Mouse (Mus musculus) forebrain, embryonic 13.5 days (tissue): ENCODE measurements around the gene Col19a1. TPM values are rescaled to one million over a fixed set of nuclear protein-coding genes. Genes with fewer than 3 reads are reported as not detected.
"Not testable (repeated sequence)": the region's sequence is repeated elsewhere in the genome, so short reads cannot be mapped to it uniquely, and the experiment has no call there.

Experiments used
- ATAC-seq: fragments of 200-750 bp; cut with Nextera tagmentation; 2 replicates; pipeline ENCODE4 v1.8.0; 2017
- H3K27ac ChIP-seq: fragments of 300-500 bp; sonication (generic); 2 replicates; pipeline ENCODE4 v1.5.1; 2015; ENCODE audit warnings: inconsistent platforms, mild to moderate bottlenecking, moderate library complexity
- H3K27me3 ChIP-seq: fragments of 300-500 bp; sonication (generic); 2 replicates; pipeline ENCODE4 v1.6.1; 2015; ENCODE audit warnings: mild to moderate bottlenecking, inconsistent platforms
- H3K36me3 ChIP-seq: fragments of 300-500 bp; sonication (generic); 2 replicates; pipeline ENCODE4 v1.6.1; 2015; ENCODE audit warnings: mild to moderate bottlenecking, inconsistent platforms; ENCODE audit not compliant: poor library complexity, severe bottlenecking
- H3K4me1 ChIP-seq: fragments of 300-500 bp; sonication (generic); 2 replicates; pipeline ENCODE4 v1.6.1; 2015; ENCODE audit warnings: inconsistent platforms
- H3K4me2 ChIP-seq: fragments of 300-500 bp; sonication (generic); 2 replicates; pipeline ENCODE4 v1.6.1; 2015; ENCODE audit warnings: inconsistent platforms, mild to moderate bottlenecking, moderate library complexity
- H3K4me3 ChIP-seq: fragments of 300-500 bp; sonication (generic); 2 replicates; pipeline ENCODE4 v1.5.1; 2015; ENCODE audit warnings: mild to moderate bottlenecking, inconsistent platforms
- H3K9ac ChIP-seq: fragments of 300-500 bp; sonication (generic); 2 replicates; pipeline ENCODE4 v1.6.1; 2015; ENCODE audit warnings: mild to moderate bottlenecking, inconsistent platforms
- H3K9me3 ChIP-seq: fragments of 300-500 bp; sonication (generic); replicated peaks from 2 replicates; pipeline ENCODE4 v1.6.1; 2016; ENCODE audit warnings: inconsistent platforms
- WGBS: fragments of 180-500 bp; shearing (Covaris S2); methylation state at CpG from one replicate; pipeline ENCODE4 v1.1.7; 2015; 5-methylcytosine and 5-hydroxymethylcytosine counted together
- polyA plus RNA-seq: library from polyadenylated mRNA; unstranded; fragments of >200 nt; fragmentation: Nextera tagmentation; extraction: Ambion mirVana; gene quantifications from 2 replicates; pipeline ENCODE4 v1.2.1, GENCODE M21; 2015

Col19a1 gene
- polyA plus RNA-seq, result 0.48 and 1.0 TPM in 2 replicates

DNA sequence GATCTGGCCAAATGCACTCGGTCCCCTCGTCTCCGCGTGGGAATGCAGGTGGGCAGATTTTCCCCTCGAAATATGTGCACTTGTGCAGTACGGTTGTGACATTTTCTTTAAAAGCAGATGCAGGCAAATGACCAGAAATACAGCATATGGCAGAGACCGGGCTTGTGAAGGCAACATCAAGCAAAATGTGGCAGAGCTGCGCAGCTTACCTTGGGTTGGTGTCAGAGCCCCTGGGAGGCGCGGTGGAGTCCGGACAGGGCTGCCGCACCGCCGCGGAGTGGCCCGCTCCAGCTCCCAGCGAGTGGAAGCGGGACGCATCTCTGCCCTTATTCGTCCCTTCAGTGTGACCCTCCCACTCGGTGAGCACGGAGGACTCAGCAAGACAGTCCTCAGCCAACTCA is at the start of gene Col19a1:
Col19a1 (minus strand) TSS at position 332 of the 401 bp plus-strand sequence.
- peak; percentile 52 for ATAC-seq
- peak within 1 kb of the TSS; percentile 96 for H3K4me2 ChIP-seq
- no peaks in the 10 kb centered on the region for H3K36me3 ChIP-seq
- no peaks in the 10 kb centered on the region for H3K9me3 ChIP-seq
- H3K9ac ChIP-seq, result peak within 1 kb of the TSS; percentile 63
- H3K27me3 ChIP-seq, result peaks cover 58% of the 10 kb centered on the region
- H3K4me1 ChIP-seq, result peaks cover 11% of the 10 kb centered on the region
- H3K27ac ChIP-seq, result no peak within 1 kb of the TSS
- peak within 1 kb of the TSS; percentile 55 for H3K4me3 ChIP-seq
- WGBS, result 1% methylated on average over 22 of the region's 22 CpGs

DNA sequence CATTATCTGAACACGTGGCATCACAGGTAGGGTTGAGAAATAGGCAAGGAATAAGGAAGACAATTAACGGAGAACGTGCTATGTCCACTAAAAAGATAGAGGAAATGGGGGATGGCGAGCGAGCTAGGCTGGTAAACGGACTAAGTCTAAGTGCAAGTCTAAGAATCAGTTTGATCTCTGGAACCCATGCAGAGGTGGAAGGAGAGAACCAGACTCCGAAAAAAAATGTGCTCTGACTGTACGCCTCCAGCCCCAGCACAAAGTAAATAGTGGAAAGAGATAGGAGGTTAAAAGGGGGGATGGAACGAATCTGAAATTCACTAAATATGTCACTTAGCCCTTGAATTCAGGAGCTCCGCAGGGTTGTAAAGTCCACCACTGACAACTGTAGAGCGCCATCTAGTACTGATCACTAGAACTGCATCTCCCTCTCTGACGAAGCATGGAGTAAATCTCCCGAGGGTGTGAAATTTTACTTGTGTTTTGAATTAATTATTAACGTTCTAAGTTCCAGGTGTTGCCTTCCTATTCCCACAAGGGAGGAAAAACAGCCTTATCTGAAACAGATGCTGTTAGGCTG is 46.4 kb upstream of the Col19a1 start:
- peak; percentile 48; the same call in 1 of the 2 replicates for ATAC-seq
- WGBS, result 41% methylated on average over 14 of the region's 14 CpGs
- no peak overlapping the region for H3K9ac ChIP-seq

DNA sequence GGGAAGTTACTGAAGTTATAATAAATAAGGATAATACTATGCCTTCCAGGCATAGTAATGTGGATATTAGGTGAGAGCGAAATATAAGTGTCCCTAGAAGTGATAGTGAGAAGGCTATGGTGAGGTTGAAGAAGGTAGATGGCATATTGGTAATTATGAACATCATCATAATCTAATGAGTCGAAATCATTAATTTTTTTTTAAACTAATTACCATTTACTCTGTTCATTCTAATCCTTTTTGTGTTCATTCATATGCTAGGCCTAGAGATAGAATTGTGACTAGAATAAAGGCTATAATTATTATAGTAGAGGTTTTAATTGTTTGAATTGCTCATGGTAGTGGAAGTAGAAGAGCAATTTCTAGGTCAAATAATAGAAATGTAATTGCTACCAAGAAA is 25.3 kb upstream of the Col19a1 start:
- not testable (repeated sequence) for H3K9me3 ChIP-seq, H3K27me3 ChIP-seq, H3K36me3 ChIP-seq, H3K4me2 ChIP-seq, H3K27ac ChIP-seq, H3K4me3 ChIP-seq, H3K9ac ChIP-seq, ATAC-seq, H3K4me1 ChIP-seq
- WGBS, result 2% methylated on average over 1 of the region's 2 CpGs

More for the DNA sequence above, 46.4 kb upstream of the Col19a1 start:
- Histone ChIP-seq H3K4me1 (no peaks in the 10 kb centered on the region), H3K27ac (no peak overlapping the region), H3K9me3 (no peaks in the 10 kb centered on the region), H3K36me3 (no peaks in the 10 kb centered on the region), H3K4me3 (no peak overlapping the region), H3K4me2 (no peak overlapping the region), H3K27me3 (no peaks in the 10 kb centered on the region)

DNA sequence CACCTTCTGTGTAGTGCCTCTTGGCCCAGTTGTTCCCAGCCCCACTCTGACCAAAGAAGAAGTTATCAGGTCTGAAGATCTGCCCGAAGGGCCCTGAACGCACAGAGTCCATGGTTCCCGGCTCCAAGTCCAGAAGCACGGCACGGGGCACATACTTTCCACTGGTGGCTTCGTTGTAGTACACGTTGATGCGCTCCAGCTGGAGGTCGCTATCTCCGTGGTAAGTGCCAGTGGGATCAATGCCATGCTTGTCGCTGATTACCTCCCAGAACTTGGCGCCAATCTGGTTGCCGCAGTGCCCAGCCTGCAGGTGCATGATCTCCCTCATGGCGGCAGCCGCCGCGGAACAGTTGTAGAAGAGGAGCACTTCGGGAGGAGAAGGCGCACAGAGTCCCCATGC is 7.8 kb upstream of the Col19a1 start:
- WGBS, result 94% methylated on average over 18 of the region's 19 CpGs
- no peak for ATAC-seq
- no peaks in the 10 kb centered on the region for H3K27me3 ChIP-seq

DNA sequence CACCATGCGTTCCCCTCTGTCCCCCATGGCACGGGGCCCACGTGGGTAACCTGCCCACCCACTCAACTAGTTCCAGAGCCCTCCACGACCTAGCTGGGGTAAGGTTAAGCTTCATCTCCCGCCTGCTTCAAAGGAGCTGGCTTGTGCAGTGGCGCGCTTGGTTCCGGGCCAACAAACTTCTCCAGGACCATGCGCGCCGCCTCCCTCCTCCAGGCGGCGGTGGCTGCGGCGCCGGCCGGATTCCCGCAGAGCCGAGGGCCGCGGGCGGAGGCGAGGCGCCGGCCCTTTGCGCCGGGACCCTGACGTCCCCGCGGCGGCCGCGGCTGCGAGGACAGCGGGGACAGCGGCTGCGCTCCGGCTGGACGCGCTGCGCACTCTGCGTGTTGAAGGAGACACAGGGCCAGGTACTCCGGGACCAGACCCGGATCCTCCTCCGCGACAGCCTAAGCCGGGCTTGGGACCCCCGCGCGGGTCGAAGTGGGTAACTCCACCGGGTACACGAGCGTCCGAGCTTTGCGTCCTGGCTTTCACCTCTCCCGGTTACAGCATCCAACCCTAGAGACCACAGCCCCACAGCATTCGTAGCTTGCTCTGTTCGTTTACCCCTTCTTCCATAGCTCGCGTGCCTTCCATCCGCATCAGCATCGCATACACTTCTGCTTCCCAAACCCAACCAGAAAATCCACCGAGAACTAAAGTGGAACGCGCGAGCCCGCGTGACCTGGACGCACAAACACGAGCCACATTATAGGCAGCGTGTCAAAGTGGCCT is 717 bp downstream of the Col19a1 start:
- Histone ChIP-seq H3K27ac (no peak overlapping the region), H3K36me3 (no peaks in the 10 kb centered on the region), H3K9ac (peak overlapping the region; percentile 63), H3K4me1 (peaks cover 11% of the 10 kb centered on the region), H3K27me3 (peaks cover 58% of the 10 kb centered on the region), H3K4me3 (peak overlapping the region; percentile 55), H3K9me3 (no peaks in the 10 kb centered on the region), H3K4me2 (peak overlapping the region; percentile 96)
- ATAC-seq, result peak; percentile 88
- under 1% methylated on average over 70 of the region's 72 CpGs for WGBS

More for the DNA sequence above, 7.8 kb upstream of the Col19a1 start:
- Histone ChIP-seq H3K4me2 (no peak overlapping the region), H3K27ac (no peak overlapping the region), H3K36me3 (no peaks in the 10 kb centered on the region), H3K9me3 (peaks cover 7% of the 10 kb centered on the region; the same call in 1 of the 2 replicates), H3K4me1 (no peaks in the 10 kb centered on the region), H3K9ac (no peak overlapping the region), H3K4me3 (no peak overlapping the region)

DNA sequence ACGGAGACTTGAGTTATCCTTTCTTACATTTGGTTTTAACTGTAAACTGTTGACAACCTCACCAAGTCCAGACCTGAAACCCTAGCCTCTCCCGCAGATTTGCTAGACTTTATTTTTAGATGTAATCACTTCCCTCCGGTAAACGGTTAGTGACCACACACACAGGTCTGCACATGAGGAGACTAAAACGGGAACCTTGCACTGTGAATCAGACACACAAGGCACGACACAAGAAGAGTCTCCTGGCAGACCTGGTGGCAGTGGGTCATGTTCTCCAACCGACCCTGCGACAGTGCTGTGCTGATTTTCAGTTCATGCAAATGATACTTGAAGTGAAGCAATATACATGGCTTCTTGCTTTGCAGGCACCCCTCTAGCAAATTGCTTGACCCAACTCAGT is 14.7 kb downstream of the Col19a1 start:
- no peaks in the 10 kb centered on the region for H3K9me3 ChIP-seq
- H3K4me2 ChIP-seq, result no peak overlapping the region
- no peak overlapping the region for H3K27ac ChIP-seq
- H3K4me3 ChIP-seq, result no peak overlapping the region
- WGBS, result 92% methylated on average over 8 of the region's 8 CpGs
- no peaks in the 10 kb centered on the region for H3K4me1 ChIP-seq
- H3K27me3 ChIP-seq, result no peaks in the 10 kb centered on the region
- no peak overlapping the region for H3K9ac ChIP-seq
- ATAC-seq, result no peak
- H3K36me3 ChIP-seq, result no peaks in the 10 kb centered on the region

DNA sequence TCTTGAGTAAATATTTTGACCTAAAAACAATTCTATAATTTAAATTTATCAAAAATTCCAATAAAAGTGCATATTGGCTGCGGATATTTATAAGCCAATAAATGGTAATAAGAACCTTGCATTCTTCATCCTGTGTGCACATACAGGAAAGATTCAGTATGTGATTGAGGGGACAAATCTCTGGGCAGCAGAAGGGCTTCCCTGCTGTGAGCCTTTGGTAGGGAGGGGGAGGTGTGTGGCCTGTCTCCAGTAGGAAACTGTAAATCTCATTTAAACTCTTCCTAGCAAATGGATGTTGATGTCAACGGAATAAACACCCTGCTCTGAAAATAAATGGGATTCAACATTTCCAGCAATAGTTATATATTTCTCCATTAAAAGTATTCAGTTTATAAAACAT is 23.2 kb downstream of the Col19a1 start:
- Histone ChIP-seq H3K9me3 (no peaks in the 10 kb centered on the region), H3K4me2 (no peak overlapping the region), H3K4me3 (no peak overlapping the region), H3K27ac (no peak overlapping the region), H3K4me1 (no peaks in the 10 kb centered on the region), H3K36me3 (no peaks in the 10 kb centered on the region), H3K9ac (no peak overlapping the region), H3K27me3 (no peaks in the 10 kb centered on the region)
- no peak for ATAC-seq
- 54% methylated on average over 2 of the region's 2 CpGs for WGBS

DNA sequence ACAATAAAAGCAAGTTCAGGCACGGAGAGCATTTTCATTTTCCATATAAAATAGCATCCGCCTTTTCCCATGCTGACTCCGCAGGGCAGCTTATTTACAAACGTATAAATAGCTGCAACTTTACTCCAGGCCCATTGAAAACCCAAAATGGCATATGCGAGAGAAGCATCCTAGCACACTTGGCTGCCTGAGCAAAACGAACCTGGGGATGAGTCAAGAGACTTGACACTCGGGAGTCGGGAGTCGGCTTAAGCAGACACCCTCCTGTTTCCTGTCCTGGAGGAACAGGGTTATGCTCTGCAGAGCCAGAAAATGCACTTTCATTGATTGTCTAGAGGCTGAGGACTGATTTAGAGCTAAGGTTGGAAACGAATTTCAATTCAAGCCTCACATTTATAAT is 29.3 kb downstream of the Col19a1 start:
- no peak overlapping the region for H3K4me3 ChIP-seq
- no peaks in the 10 kb centered on the region for H3K27me3 ChIP-seq
- H3K4me2 ChIP-seq, result no peak overlapping the region
- H3K27ac ChIP-seq, result no peak overlapping the region
- ATAC-seq, result no peak
- no peaks in the 10 kb centered on the region for H3K4me1 ChIP-seq
- no peak overlapping the region for H3K9ac ChIP-seq
- H3K9me3 ChIP-seq, result no peaks in the 10 kb centered on the region
- WGBS, result 64% methylated on average over 10 of the region's 10 CpGs
- no peaks in the 10 kb centered on the region for H3K36me3 ChIP-seq

DNA sequence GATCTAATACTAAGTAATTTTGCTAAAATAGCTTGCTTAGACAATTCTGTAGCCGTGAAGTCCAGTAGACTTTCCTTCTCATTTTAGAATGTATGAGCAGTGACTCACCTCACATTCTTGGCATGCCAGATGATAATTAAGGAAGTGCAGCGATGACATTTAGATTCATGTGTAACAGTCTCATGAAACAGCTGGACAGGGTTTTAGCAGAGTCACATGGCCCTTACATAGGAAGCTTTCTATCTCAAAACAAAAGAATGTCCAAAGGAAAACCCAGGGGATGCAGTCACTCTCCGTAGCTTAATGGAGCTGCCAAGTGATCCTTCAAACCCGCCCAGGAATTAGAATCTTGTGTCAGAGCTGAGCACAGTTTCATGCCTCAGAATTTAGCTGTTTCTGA is 33.8 kb downstream of the Col19a1 start:
- Histone ChIP-seq H3K4me2 (no peak overlapping the region), H3K4me3 (no peak overlapping the region), H3K27me3 (no peaks in the 10 kb centered on the region), H3K36me3 (no peaks in the 10 kb centered on the region), H3K27ac (no peak overlapping the region), H3K9ac (no peak overlapping the region), H3K9me3 (no peaks in the 10 kb centered on the region), H3K4me1 (no peaks in the 10 kb centered on the region)
- 41% methylated on average over 4 of the region's 4 CpGs for whole genome bisulfite sequencing
- ATAC-seq, result no peak

DNA sequence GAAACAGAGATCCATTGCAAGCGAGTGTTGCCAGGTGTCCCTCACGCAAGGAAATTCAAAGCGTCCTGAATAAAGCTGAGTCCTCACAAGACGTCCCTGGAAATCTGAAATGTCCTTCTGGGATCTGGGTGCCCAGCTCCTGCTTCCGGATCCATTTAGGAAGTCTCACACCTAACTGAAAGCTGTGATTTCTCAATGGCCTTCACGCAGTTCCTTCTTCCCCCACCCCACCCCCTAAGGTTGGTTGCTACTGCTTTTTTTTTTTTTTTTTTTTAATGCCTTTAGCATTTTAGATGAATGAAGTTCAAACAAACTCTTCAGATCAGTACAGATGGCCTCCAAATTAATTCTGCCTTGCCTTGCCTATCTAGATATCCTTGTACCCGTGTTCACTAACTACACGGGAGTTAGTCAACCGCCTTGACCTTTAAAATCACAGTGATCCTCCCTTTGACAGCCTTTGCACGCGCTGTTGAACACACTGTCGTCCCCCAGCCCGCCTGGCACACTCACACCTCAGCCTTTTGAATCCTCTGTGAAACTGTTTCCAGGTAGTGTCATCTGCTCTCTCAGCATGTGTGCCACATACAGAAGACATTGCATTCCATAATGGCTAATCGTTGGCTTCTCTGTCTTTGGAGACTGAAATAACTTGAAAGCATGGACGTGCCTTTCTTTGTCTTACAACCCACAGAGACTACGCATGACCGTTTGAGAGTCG is 36.6 kb downstream of the Col19a1 start:
- no peak overlapping the region for H3K4me2 ChIP-seq
- no peaks in the 10 kb centered on the region for H3K9me3 ChIP-seq
- no peak overlapping the region for H3K9ac ChIP-seq
- no peak for ATAC-seq
- no peaks in the 10 kb centered on the region for H3K4me1 ChIP-seq
- no peak overlapping the region for H3K4me3 ChIP-seq
- no peaks in the 10 kb centered on the region for H3K36me3 ChIP-seq
- H3K27me3 ChIP-seq, result no peaks in the 10 kb centered on the region
- H3K27ac ChIP-seq, result no peak overlapping the region
- WGBS, result 76% methylated on average over 18 of the region's 18 CpGs

DNA sequence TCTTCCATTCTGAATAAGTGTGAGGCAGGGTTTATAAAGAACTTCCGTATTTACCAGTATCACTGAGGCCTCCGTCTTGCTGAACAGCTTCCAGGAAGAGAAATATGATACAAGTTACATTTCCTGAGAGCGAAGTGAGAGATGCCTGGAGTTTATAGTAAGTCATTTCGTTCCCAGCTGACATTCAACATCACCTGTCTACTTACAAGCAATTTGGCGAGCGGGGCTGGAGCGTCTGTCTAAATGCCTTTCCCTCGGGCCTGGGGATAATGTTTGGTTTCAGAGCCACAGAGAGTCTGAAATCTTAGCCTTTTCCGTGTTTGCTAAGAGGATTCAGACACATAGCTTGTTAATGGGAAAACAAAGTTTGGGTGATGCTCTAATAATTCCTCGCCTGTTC is 37.2 kb downstream of the Col19a1 start:
- H3K4me3 ChIP-seq, result no peak overlapping the region
- H3K9ac ChIP-seq, result no peak overlapping the region
- H3K27me3 ChIP-seq, result no peaks in the 10 kb centered on the region
- 79% methylated on average over 10 of the region's 10 CpGs for WGBS
- no peak overlapping the region for H3K27ac ChIP-seq
- H3K36me3 ChIP-seq, result no peaks in the 10 kb centered on the region
- H3K9me3 ChIP-seq, result no peaks in the 10 kb centered on the region
- H3K4me2 ChIP-seq, result no peak overlapping the region
- ATAC-seq, result no peak
- H3K4me1 ChIP-seq, result no peaks in the 10 kb centered on the region

DNA sequence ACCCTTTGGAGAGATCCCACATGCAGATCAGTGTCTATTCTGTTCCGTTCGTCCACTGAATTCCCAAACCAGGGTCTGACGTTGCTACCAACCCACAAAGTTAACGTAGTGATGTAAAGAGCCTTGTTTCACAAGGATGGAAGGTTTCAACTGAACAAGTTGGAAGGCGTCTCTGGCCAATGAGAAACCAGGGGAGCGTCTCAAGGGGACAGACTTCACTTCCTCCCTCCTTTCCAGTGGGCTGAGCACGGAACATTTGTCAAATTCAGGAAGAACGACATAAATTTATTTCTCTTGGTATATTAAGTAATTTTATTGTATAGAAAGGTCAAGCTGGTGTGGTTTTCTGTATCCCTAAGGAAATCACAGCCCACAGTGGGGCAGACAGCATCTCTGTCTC is 38.2 kb downstream of the Col19a1 start:
- WGBS, result 88% methylated on average over 8 of the region's 8 CpGs
- H3K36me3 ChIP-seq, result no peaks in the 10 kb centered on the region
- no peak overlapping the region for H3K9ac ChIP-seq
- no peak for ATAC-seq
- no peak overlapping the region for H3K4me3 ChIP-seq
- no peak overlapping the region for H3K4me2 ChIP-seq
- no peaks in the 10 kb centered on the region for H3K27me3 ChIP-seq
- no peak overlapping the region for H3K27ac ChIP-seq
- H3K4me1 ChIP-seq, result no peaks in the 10 kb centered on the region
- H3K9me3 ChIP-seq, result no peaks in the 10 kb centered on the region
